Mouse (Mus musculus) erythroid progenitor cell, adult 5-6 weeks (primary cell): Measurements from ENCODE around the gene Cd33. TPM values are rescaled to one million over a fixed set of nuclear protein-coding genes. Genes with fewer than 3 reads are reported as not detected.

ENCODE experiments used
- ATAC-seq: replicated peaks from 2 replicates; pipeline ENCODE4 v1.8.0; 2016; ENCODE audit warnings: moderate number of reproducible peaks, mild to moderate bottlenecking, moderate TSS enrichment, inconsistent platforms; ENCODE audit not compliant: poor library complexity, low FRiP score, severe bottlenecking
- total RNA-seq, 2 experiments: library from RNA; stranded (forward) in 1 of 2; stranded (reverse) in 1 of 2; fragments of 150-400 nt in 1 of 2; fragments of 186-747, 209-891 nt in 1 of 2; gene quantifications; 2 replicates each; pipeline versions ENCODE4 v1.2.3 to v1.2.4; 2015 to 2017; ENCODE audit warnings: low replicate concordance in 2 of 2

The Cd33 gene
- total RNA-seq (2015; ENCODE audit: low replicate concordance) (11.9 and 18.9 TPM in 2 replicates), total RNA-seq (2017; ENCODE audit: low replicate concordance) (2.8 and 5.1 TPM in 2 replicates)

DNA sequence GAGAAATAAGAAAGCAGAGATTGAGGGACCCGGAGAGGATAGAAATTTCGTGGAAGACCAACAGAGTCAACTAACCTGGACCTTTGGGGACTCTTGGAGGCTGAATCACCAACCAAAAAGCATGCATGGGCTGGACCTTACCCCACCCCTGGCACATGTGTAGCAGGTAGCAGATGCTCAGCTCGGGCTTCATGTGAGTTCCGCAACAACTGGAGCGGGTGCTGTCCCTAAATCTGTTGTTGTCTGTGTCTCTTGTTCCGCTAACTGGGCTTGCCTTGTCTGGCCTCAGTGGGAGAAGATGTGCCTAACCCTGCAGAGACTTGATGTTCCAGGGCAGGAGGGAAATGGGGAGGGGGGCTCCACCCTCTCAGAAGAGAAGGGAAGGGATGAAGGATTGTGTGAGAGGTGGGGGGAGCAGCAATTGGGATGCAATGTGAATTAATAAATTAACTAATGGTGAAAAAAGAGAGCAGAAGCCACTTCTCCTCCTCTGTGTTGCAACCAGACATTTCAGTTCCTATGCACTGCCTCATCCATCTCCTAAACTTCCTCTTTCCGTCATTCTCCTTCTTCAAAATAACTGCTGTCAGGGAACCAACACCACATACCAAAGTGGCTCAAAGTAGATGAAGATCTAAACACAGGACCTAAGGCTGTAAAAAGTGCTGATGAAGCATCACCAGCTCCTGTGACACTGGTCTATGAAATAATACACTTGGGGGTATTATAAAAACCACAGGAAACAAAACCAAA is at the start of gene Cd33:
Gene Cd33, minus strand, starts transcription at position 204 of the 753 bp plus-strand sequence.
- ATAC-seq, result no peak

DNA sequence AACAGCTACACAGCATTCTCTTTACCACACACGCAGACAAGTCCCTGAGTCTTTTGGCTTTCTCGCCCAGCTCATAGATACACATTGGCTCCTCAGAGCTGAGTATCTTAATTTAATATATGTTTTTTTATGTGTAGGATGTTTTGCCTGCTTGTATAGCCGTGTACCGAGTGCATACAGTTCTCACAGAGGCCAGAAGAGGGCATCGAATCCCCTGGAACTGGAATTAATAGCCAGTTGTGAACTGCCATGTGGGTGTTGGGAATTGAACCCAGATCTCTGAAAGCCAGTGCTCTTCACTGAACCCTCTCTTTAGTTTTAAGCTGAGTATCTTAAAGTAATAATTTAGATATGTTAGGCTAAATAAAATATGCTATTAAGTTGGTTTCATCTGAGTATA is 40.6 kb upstream of the Cd33 start:
- no peak for ATAC-seq

DNA sequence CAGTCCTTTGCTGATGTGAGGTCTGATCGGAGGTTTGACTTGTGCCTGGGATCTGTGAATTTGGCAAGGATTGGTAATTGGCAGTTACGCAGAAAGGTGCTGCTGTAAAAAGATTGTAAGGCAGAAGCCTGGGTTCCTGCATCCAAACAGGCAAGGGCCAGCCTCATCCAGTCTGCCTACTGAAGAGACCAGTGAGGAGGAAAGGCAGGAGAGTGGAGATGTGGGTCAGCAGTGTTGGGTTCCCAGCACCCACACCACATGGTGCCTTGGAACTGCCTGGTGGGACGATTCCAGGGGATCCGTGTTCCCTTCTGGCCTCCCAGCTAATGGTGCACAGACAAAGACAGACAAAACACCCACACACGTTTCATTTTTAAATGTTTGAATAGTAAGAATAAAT is 36.3 kb upstream of the Cd33 start:
- no peak for ATAC-seq

DNA sequence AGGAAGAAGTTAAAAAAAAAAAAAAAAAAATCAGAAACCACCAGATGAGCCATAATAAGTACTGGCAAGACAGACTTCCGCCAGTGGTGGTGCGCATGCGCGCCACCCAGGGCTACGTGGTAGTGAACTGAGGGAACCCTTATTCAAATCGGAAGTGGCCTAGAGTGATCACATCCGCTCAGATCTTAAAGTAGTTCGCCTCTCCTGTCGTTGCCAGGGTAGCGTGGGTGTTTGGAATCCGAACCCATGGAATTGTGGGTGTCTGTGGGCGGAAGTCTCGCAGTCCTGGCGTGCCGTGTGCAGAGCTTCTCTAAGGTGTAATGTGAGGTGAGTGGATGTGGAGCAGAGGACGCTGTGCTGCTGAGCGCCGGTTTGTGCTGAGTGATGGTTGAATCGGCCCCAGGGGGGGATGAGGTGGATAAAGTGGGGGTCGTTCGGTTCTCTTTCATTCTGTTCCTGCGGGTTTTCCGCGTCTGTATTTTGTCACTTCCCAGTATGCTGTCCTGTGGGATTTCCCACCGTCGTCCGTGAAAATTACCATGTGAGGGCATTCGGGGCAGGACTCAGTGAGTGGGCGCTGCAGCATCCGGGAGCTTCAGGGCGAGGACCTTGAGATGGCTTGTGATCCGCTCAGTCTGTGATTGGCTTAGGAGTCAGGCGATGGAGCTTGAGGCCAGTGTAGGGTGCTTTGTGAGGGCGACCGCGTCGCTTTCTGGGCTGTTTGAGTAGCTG is 35.4 kb upstream of the Cd33 start, which contains the start of gene Zfp719:
Gene Zfp719, plus strand, starts transcription at position 171 of the 732 bp plus-strand sequence.
- peak; percentile 84 for ATAC-seq

DNA sequence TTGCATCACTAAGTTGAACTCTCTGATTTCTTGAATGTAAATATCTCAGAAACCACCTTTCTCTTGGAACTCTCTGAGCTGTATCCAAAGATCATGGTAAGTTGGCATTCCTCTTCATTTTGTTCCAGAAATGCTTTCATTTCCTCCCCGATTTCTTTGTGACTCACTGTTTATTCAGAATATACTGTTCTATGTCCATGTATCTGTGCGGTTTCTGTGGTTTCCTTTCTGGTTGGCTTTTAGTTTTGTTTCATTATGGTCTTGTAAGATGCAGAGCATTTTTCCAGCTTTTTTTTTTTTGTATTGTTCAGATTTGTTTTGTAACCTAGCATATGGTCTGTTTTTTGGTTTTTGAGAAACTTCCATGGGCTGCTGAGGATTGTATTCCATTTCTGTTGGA is 27.0 kb upstream of the Cd33 start:
- no peak for ATAC-seq

DNA sequence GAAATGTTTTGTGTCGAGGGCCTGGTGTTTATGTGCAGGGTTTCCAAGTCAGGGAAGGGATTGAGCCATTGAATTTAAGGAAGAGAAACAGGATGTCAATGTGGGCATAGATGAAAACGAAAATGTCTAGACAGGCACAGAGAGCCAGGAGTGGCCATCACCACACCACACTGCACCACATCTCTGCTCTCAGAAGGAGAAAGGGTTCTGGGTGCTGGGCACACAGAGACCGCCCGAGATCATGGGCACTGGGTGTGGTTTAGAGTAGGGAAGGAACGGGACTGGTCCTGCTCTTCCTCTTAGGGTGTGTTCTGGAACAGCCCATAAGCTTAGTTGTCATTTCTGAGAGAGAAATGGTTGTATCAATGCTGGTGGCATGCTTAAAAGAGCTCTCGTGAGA is 19.1 kb upstream of the Cd33 start:
- no peak for ATAC-seq

DNA sequence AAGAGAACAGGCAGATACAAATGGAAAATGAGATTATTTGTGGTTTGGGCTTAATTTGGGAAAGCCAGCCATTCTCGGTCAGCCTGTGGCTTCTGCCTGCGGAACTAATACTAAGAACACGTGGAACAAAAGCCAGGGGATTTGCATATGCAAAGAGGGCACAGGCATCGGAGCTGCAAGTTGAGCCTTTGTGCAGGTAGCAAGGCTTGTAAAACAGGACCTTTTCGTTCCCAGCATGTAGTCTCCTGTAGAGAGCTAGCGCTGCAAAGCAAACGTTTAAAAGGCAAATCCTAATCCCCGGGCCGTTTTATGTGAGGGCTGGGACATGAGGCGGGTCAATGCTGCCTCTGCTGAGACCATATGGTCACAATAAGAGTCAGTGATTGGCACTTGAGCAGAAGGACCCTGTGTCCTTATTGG is 18.4 kb upstream of the Cd33 start:
- no peak for ATAC-seq

DNA sequence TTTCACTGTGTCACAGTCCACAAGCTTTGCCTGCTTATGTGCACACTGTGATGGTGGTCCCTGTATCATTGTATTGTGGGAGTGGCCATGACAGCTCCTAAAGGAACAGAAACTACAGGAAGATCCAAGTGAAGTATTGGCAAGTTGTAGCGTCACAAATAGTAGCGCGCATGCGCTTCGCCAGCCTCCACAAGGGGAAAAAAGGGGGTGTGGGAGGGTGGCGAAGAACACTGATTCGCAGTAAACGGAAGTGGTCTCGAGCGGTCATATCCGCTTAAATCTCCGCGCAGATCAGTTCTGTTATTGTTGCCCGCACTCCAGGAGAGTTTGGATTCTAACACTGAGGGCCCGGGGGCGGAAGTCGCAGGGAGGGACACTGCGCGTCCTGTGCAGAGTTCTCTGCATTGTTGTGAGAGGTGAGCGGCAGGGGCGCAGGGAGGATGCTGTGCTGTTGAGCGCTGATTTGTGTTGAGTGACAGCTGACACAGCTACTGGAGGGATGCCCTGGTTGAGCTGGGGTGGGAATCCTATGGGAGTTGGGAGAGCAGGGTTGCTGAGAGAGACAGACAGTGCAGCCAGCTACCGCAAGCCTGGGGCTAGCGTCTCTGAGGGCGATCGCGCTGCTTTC is 17.9 kb upstream of the Cd33 start, which contains the start of gene Zfp658:
Gene Zfp658, plus strand, starts transcription at position 251 of the 628 bp plus-strand sequence.
- ATAC-seq, result no peak

DNA sequence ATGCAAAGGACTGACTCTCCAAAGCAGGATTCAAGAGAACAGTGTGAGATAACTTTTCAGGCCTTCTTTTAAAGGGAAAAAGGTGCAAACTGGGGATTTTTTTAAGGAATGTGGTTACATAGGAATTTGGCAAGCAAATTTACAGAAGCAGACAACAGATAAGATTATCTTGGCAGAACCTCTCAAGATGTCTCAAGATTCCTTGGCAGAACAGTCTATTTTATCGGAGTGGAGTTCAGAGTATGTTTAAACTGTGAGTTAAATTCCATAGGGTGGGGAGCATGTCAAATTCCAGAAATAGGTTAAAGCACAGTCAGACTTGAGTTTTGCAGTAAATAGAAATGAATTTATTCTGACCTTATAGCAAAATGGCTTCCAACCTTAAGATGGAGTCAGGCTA is 12.7 kb upstream of the Cd33 start:
- ATAC-seq, result no peak

DNA sequence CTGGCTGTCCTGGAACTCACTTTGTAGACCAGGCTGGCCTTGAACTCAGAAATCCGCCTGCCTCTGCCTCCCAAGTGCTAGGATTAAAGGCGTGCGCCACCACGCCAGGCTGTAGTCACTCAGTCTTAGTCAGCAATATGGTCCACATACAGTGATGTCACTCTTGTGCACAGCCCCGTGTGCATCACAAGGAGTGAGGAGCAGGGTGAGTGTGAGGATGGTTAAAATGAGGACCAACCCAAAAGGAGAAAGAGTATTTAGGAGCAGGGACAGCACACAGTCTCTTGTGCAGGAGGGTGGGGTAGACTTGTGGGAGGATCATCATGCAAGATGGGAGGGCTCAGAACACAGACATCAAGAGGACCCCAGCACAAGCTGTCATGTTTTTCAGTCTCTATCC is 11.1 kb upstream of the Cd33 start:
- no peak for ATAC-seq

DNA sequence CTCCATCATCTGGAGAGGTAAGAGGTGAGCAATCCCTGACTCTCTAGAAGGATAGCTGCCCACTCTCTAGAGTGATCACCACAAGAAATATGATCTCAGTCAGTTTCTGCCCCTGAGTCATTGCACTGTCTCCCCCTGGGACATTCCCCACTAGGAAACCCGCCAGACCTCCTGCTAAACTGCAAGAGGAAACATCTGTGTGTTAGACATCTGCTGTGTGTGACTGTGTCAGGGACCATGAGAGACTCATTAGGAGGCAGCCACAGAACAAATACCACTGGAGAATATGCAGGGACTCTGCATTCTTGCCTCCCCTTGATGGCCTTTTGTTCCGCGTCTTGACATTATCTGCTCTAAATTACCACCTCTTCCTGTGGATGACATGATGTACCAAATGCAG is 10.3 kb upstream of the Cd33 start:
- ATAC-seq, result no peak

DNA sequence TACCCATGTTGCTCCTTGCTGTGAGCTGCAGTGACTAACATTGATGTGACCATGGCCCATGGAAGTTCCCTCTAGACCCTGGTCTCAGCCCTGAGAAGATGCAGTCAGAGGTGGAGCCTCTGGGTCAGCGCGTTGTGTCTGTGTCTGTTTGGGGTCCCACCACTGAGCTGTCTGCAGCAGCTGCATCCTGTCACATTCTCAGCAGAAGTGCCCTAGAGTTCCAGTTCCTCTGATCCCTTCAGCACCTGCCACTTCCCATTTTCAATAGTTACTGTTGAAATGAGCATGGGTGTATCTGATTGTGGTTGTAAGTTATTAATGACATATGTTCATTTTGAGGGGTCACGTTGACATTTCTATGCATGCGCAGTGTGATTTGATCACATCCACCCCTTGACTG is 8.9 kb upstream of the Cd33 start:
- no peak for ATAC-seq

DNA sequence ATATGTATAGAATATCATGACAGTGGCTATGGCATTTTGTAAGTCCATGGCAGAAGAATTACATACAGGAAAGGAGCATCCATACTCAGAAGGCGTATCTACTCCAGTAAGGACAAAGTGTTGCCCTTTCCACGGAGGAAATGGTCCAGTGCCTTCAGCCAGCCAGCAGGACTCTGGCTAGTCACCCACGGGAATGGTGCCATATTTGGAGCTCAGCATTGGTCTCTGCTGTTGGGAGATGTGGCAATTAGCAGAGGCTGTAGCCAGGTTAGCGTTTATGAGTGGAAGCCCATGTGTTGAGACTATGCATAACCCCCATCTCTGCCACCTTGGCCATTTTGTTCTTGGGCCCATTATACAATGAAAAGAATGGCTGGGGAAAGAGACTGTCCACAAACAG is 4.0 kb upstream of the Cd33 start:
- no peak for ATAC-seq

DNA sequence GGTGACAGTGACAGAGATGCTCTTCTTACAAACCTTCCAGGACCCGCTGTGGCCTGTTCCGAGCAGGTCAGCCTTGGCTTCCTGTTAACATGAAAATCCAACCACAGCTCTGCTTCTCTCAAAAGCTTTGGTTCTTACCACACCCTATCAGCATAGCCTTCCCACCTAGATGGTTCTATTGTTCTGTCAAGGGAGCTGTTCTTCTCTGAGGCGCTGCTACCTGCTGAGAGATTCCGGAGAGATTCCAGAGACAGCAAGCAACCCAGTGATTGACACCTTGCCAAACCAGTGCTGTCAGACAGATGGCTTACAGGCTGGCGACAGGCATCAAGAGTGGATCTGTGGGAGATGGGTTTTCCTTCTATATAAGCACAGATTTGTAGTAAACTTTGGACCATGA is 3.4 kb upstream of the Cd33 start:
- no peak for ATAC-seq

DNA sequence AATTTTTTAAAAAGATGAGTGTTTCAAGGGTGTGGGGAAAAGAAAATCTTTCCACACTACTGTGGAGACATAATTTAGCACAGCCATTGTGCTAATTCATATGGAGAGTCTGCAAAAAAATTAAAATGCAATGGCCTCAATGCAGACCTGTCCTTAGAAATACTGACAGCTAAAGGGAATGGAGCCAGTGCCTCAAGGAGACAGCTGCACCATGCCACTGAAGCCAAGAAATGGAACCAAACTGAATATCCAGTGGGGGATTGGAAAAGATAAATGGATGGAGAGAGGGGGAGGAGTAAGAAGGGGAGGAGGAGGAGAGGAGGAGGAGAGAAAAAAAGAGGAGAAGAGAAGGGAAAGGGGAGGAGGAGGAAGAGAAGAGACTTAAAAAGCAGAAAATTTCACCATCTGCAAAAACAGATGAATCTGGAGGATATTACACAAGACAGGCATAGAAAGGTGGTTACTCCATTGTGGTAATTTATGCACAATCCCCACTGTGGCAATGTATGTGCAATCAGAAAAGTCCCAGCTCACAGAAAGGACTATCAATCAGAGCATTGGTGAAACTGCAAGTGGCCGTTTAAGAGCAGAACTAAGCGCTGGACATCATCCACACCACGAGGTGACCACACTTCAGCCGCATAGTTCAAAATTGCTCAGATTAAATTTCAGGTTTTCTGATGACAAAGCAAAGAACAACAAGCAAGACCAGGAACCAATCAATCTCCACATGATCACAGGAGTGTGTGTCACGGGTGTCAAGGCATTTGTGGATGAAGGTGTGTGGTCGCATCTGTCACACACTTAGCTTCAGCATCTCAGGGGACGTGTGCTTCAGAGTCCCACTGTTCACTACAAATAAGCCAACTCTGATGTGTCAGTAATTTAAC is 1.7 kb upstream of the Cd33 start:
- no peak for ATAC-seq

DNA sequence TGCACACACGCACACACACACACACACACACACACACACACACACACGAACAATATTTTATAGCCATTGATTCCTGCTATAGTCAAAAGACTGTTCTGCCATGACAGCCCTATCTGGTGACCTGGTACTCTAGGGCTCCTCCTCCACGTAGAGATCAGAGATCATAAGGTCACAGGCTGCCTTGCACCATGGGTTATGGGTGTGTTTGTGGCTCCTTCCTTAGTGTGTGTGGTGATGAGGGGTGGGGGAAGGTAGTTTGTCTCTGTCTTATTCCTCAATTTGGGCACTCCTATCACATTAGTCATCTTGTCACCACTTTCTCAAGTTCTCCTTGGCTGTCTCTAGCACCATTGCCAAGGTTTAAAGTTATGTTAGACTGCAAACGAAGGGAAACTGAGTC is 5.7 kb downstream of the Cd33 start:
- no peak for ATAC-seq

DNA sequence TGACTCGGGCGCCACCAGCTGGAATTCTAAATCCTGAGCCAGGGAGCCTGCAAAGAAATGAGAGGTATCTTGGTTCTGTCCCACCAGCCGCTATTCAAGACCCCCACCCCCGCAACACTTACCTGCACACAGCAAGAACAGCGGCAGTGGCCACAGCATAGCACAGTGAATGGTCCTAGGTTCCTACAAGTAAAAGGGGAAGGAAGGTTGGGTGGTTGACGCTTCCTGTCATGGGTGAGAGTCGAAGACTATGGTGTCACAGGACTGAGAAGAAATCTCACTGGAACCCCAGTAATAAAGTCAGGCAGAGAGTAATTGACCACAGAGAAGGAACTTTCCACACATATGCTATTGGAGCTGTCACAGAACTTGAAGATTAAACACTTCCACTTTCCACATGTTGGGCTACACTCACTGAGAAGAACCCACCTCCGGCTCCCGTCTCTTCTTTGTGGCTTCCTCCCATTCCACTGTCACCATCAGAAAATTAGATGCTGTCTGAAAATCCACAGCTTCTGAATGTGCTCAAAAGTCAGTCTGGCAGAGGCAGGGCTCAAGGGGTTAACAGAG is 11.2 kb downstream of the Cd33 start:
- ATAC-seq, result no peak

DNA sequence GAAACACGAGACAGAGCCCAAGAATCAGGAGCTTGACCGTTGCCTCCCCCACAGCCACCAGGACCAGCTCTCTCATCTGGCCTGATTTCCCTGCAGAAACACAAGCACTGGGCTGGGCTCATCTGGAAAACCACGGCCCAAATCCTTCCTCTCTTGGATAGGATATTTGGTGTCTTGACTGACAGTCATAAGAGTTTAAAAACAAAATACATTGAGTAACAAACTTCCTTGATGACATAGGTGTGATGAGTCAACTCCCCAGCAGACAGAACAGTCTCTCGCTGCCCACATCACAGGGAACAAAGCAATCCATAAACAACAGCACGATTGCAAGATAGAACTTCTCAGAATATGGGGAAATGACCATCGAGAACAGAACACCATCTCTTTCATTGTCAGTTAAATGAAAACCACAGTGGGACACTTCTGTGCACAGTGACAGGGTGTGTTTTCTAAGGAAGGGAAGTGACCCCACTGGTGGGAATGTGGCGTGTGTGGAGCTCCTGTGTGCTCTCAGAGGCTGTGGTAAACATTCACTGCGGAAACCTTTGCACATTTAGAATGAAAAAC is 13.9 kb downstream of the Cd33 start:
- ATAC-seq, result no peak

DNA sequence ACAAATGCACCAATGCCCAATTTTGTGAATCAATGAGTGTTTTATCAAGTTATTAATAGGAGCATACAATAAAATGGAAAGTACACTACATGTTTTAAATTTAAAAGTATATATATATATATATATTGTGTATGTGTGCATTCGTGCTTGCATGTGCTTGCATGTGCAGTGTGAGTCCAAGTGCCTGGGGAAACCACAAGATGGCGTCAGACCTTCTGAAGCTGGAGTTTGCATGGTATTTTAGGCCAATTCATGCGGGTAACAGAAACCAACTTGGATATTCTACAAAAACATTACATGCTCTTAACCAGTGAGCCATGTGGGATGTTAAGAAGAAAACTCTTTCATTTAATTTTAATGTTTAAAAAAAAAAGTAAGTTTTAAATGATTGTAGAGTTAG is 18.9 kb downstream of the Cd33 start:
- ATAC-seq, result no peak
